Mouse (Mus musculus) heart, embryonic 14.5 days (tissue): ENCODE measurements around the gene Kcnn3. TPM values are rescaled to one million over a fixed set of nuclear protein-coding genes. Genes with fewer than 3 reads are reported as not detected.

Experiments
- ATAC-seq: fragments of 200-750 bp; cut with Nextera tagmentation; 2 replicates; pipeline ENCODE4 v1.8.0; 2017; ENCODE audit warnings: low read depth, moderate TSS enrichment; ENCODE audit not compliant: insufficient number of reproducible peaks, insufficient read depth, low FRiP score
- H3K27ac ChIP-seq, 2 experiments: fragments of 200-500 bp in 1 of 2; fragments of 300-500 bp in 1 of 2; sonication (generic) in 1 of 2; replicated peaks in 1 of 2; 2 replicates each; pipeline ENCODE4 v1.5.1; 2012 to 2014; ENCODE audit warnings: low read depth in 2 of 2, low read length in 2 of 2, control low read depth in 1 of 2, mild to moderate bottlenecking in 1 of 2, mixed read lengths in 1 of 2; ENCODE audit not compliant: control insufficient read depth in 1 of 2, insufficient read depth in 1 of 2
- H3K27me3 ChIP-seq: fragments of 300-500 bp; sonication (generic); 2 replicates; pipeline ENCODE4 v1.6.1; 2014; ENCODE audit warnings: mild to moderate bottlenecking, low read length, control low read depth; ENCODE audit not compliant: control insufficient read depth, insufficient read depth
- H3K36me3 ChIP-seq: fragments of 300-500 bp; sonication (generic); 2 replicates; pipeline ENCODE4 v1.6.1; 2014; ENCODE audit warnings: mild to moderate bottlenecking, control low read depth, low read length, mixed read lengths; ENCODE audit not compliant: control insufficient read depth, insufficient read depth
- H3K4me1 ChIP-seq, 2 experiments: fragments of 200-500 bp in 1 of 2; fragments of 300-500 bp in 1 of 2; sonication (generic) in 1 of 2; 2 replicates each; pipeline ENCODE4 v1.6.1; 2012 to 2014; ENCODE audit warnings: low read length in 2 of 2, control low read depth in 1 of 2, mixed read lengths in 1 of 2; ENCODE audit not compliant: control insufficient read depth in 2 of 2, insufficient read depth in 2 of 2
- H3K4me2 ChIP-seq: fragments of 300-500 bp; sonication (generic); 2 replicates; pipeline ENCODE4 v1.6.1; 2014; ENCODE audit warnings: mild to moderate bottlenecking, low read length
- H3K4me3 ChIP-seq, 2 experiments: fragments of 200-500 bp in 1 of 2; fragments of 300-500 bp in 1 of 2; sonication (generic) in 1 of 2; 2 replicates each; pipeline ENCODE4 v1.5.1; 2012 to 2014; ENCODE audit warnings: low read length in 2 of 2, mild to moderate bottlenecking in 2 of 2, control low read depth in 1 of 2, low read depth in 1 of 2, moderate library complexity in 1 of 2; ENCODE audit not compliant: control insufficient read depth in 1 of 2, insufficient read depth in 1 of 2
- H3K9ac ChIP-seq: fragments of 300-500 bp; sonication (generic); 2 replicates; pipeline ENCODE4 v1.6.1; 2014; ENCODE audit warnings: mild to moderate bottlenecking, low read length
- H3K9me3 ChIP-seq: fragments of 300-500 bp; sonication (generic); 2 replicates; pipeline ENCODE4 v1.6.1; 2016; ENCODE audit warnings: low read length, control low read depth; ENCODE audit not compliant: control insufficient read depth
- WGBS: fragments of 180-500 bp; shearing (Covaris S2); extraction: QIAGEN DNeasy Blood & Tissue Kit; methylation state at CpG from one replicate; pipeline ENCODE4 v1.1.7; 2014; 5-methylcytosine and 5-hydroxymethylcytosine counted together
- polyA plus RNA-seq: library from polyadenylated mRNA; unstranded; fragments of >200 nt; fragmentation: Nextera tagmentation; extraction: Ambion mirVana; gene quantifications from 2 replicates; pipeline ENCODE4 v1.2.1, GENCODE M21; 2014

The Kcnn3 gene
- polyA plus RNA-seq, 1 experiment from 2014 or later, result 3.1 TPM

- Histone ChIP-seq H3K4me1 (peaks cover 0 to 2% of the 10 kb centered on the region in 2 experiments; a peak in 1 of 4 replicates), H3K27ac (no peak overlapping the region), H3K4me3 (no peak overlapping the region), H3K36me3 (no peaks in the 10 kb centered on the region), H3K9ac (no peak overlapping the region), H3K4me2 (no peak overlapping the region), H3K9me3 (no peaks in the 10 kb centered on the region), H3K27me3 (no peaks in the 10 kb centered on the region)
- ATAC-seq, result no peak
- 56% methylated on average over 4 of the region's 4 CpGs for WGBS
These were observed 106.6 kb downstream of the Kcnn3 start for GRCm38 (mm10) chr3:89626556-89626955.

- WGBS, result 76% methylated on average over 3 of the region's 3 CpGs
- H3K36me3 ChIP-seq, result no peaks in the 10 kb centered on the region
- no peak overlapping the region for H3K9ac ChIP-seq
- H3K9me3 ChIP-seq, result no peaks in the 10 kb centered on the region
- no peak for ATAC-seq
- no peaks in the 10 kb centered on the region for H3K27me3 ChIP-seq
- H3K4me3 ChIP-seq, result no peak overlapping the region
- H3K27ac ChIP-seq, result peak overlapping the region; percentile 6 to 42; a peak in 2 of 4 replicates
- no peak overlapping the region for H3K4me2 ChIP-seq
- H3K4me1 ChIP-seq, result peaks cover 0 to 4% of the 10 kb centered on the region in 2 experiments; a peak in 1 of 4 replicates
These were observed 109.8 kb downstream of the Kcnn3 start for GRCm38 (mm10) chr3:89629811-89630210.

- ATAC-seq, result no peak
- no peak overlapping the region for H3K4me2 ChIP-seq
- no peak overlapping the region for H3K27ac ChIP-seq
- 75% methylated on average over 5 of the region's 5 CpGs for WGBS
- H3K36me3 ChIP-seq, result no peaks in the 10 kb centered on the region
- no peaks in the 10 kb centered on the region for H3K9me3 ChIP-seq
- H3K9ac ChIP-seq, result no peak overlapping the region
- peaks cover under 1 to 4% of the 10 kb centered on the region in 2 experiments; a peak in 1 of 4 replicates for H3K4me1 ChIP-seq
- no peaks in the 10 kb centered on the region for H3K27me3 ChIP-seq
- H3K4me3 ChIP-seq, result no peak overlapping the region
These were observed 111.8 kb downstream of the Kcnn3 start for GRCm38 (mm10) chr3:89631750-89632149.

GRCm38 (mm10) chr3:89633531-89633930 lies 113.6 kb downstream of the Kcnn3 start:
- no peak overlapping the region for H3K9ac ChIP-seq
- H3K4me1 ChIP-seq, result peaks cover 6% of the 10 kb centered on the region in 2 experiments; a peak in 2 of 4 replicates
- WGBS, result 47% methylated on average over 6 of the region's 6 CpGs
- H3K9me3 ChIP-seq, result no peaks in the 10 kb centered on the region
- H3K27ac ChIP-seq, result no peak overlapping the region
- H3K4me3 ChIP-seq, result no peak overlapping the region
- no peak overlapping the region for H3K4me2 ChIP-seq
- H3K27me3 ChIP-seq, result no peaks in the 10 kb centered on the region
- no peak for ATAC-seq
- no peaks in the 10 kb centered on the region for H3K36me3 ChIP-seq

GRCm38 (mm10) chr3:89633941-89634340 lies 114.0 kb downstream of the Kcnn3 start:
- H3K4me2 ChIP-seq, result no peak overlapping the region
- H3K9me3 ChIP-seq, result no peaks in the 10 kb centered on the region
- no peaks in the 10 kb centered on the region for H3K27me3 ChIP-seq
- peaks cover 6% of the 10 kb centered on the region in 2 experiments; a peak in 2 of 4 replicates for H3K4me1 ChIP-seq
- no peaks in the 10 kb centered on the region for H3K36me3 ChIP-seq
- no peak for ATAC-seq
- no peak overlapping the region for H3K4me3 ChIP-seq
- H3K27ac ChIP-seq, result no peak overlapping the region
- H3K9ac ChIP-seq, result no peak overlapping the region
- 85% methylated on average over 6 of the region's 6 CpGs for WGBS

- no peak overlapping the region for H3K4me3 ChIP-seq
- WGBS, result 25% methylated on average over 3 of the region's 3 CpGs
- no peaks in the 10 kb centered on the region; the same call in 1 of the 2 replicates for H3K9me3 ChIP-seq
These were observed 120.8 kb downstream of the Kcnn3 start for GRCm38 (mm10) chr3:89640804-89641203.

GRCm38 (mm10) chr3:89643391-89643790 lies 123.4 kb downstream of the Kcnn3 start:
- no peak overlapping the region for H3K9ac ChIP-seq
- H3K4me3 ChIP-seq, result no peak overlapping the region
- H3K4me1 ChIP-seq, result peaks cover 31 to 33% of the 10 kb centered on the region in 2 experiments
- H3K4me2 ChIP-seq, result no peak overlapping the region
- WGBS, result 43% methylated on average over 8 of the region's 8 CpGs
- ATAC-seq, result no peak
- no peak overlapping the region for H3K27ac ChIP-seq
- H3K9me3 ChIP-seq, result no peaks in the 10 kb centered on the region; the same call in 1 of the 2 replicates
- no peaks in the 10 kb centered on the region for H3K36me3 ChIP-seq
- H3K27me3 ChIP-seq, result no peaks in the 10 kb centered on the region

More at GRCm38 (mm10) chr3:89640804-89641203, 120.8 kb downstream of the Kcnn3 start:
- no peak overlapping the region for H3K4me2 ChIP-seq
- no peaks in the 10 kb centered on the region for H3K36me3 ChIP-seq
- H3K4me1 ChIP-seq, result peaks cover 17 to 25% of the 10 kb centered on the region in 2 experiments
- H3K27me3 ChIP-seq, result no peaks in the 10 kb centered on the region
- no peak overlapping the region for H3K9ac ChIP-seq
- H3K27ac ChIP-seq, result no peak overlapping the region
- no peak for ATAC-seq

- no peaks in the 10 kb centered on the region for H3K27me3 ChIP-seq
- 34% methylated on average over 5 of the region's 5 CpGs for WGBS
- H3K9me3 ChIP-seq, result no peaks in the 10 kb centered on the region
- H3K27ac ChIP-seq, result peak overlapping the region; percentile 55 to 65
- H3K36me3 ChIP-seq, result no peaks in the 10 kb centered on the region
- H3K9ac ChIP-seq, result no peak overlapping the region
- H3K4me2 ChIP-seq, result no peak overlapping the region
- H3K4me1 ChIP-seq, result peaks cover 33 to 37% of the 10 kb centered on the region in 2 experiments
- H3K4me3 ChIP-seq, result no peak overlapping the region
- 0 out of 2 replicates have a peak, but pooled peaks have one; percentile 27 for ATAC-seq
These were observed 126.9 kb downstream of the Kcnn3 start for GRCm38 (mm10) chr3:89646813-89647255.
